Mouse (Mus musculus): ENCODE measurements around the gene Apold1. TPM values are rescaled to one million over a fixed set of nuclear protein-coding genes. Genes with fewer than 3 reads are reported as not detected.

The Apold1 gene
- 1 to 10 TPM; 7.0 to 8.2 TPM for total RNA-seq (2021)

GRCm38 (mm10) chr6:134981231-134982062, at the start of gene Apold1:
TSS of gene Apold1 (plus strand) at chr6:134981718.
- DNase-seq (ENCODE audit: low spot score), result peak; percentile 74
- intact Hi-C loops (cut with DNase I), result loop anchor here (1.0 kb wide), 1 partner anchor 53 kb away; no protein-coding TSS in a partner anchor

DNA sequence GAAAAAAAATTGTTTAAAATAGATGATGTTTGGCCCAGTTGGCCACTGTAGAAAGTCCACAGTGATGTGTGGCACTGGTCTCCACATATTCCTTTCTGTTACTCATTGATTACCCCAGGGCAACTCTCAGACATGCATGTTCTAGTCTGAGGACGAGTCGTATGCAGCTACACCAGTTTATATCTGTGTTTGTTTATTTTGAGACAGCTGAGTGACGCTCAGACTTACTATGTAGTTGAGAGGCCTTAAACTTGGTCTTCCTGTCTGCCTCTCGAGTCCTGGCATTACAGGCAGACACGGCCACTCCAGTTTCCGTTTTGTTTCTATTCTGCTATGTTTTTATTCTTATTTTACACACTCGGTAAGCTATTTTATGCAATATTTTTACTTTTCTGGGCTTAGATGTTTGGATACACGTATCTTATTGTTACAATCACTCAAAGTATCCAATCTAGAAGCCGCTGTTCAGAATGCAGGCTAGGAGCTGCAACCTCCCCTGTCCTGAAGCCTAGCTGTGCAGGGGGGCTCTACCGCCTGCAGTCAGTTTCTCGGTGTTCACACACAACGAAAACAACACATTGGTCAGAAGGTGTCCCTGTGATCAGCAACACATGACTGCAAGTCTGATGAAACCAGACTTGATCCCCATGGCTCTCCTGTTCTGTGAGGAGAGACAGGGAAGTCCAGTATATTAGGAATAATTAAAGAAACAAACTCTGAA, 48.9 kb upstream of the Apold1 start:
- no peak for DNase-seq (ENCODE audit: low spot score)
- intact Hi-C loops (cut with DNase I), result loop anchor here (2.0 kb wide), 1 partner anchor 16 kb away; no protein-coding TSS in a partner anchor

DNA sequence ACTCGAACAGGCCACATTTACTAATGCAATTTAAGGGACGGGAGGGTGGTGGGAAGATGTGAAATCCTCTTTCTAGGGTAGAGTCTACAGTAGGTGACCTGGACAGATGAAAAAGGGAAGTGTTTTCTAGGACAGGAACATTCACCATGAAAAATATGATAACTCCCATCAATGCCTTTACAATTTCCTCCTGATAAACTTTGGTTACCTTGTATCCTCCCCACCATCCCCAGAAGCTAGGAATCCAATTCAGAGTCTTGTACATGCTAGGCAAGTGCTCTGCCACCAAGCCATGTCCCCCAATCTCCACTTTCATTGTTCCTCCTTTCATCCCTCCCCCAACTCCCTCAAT, 48.3 kb upstream of the Apold1 start:
- intact Hi-C loops (cut with DNase I), result loop anchor here (2.0 kb wide), 1 partner anchor 16 kb away; no protein-coding TSS in a partner anchor
- DNase-seq (ENCODE audit: low spot score), result no peak

GRCm38 (mm10) chr6:134934305-134934704, 47.2 kb upstream of the Apold1 start:
- DNase-seq (ENCODE audit: low spot score), result no peak
- intact Hi-C loops (cut with DNase I), result no loop called here

DNA sequence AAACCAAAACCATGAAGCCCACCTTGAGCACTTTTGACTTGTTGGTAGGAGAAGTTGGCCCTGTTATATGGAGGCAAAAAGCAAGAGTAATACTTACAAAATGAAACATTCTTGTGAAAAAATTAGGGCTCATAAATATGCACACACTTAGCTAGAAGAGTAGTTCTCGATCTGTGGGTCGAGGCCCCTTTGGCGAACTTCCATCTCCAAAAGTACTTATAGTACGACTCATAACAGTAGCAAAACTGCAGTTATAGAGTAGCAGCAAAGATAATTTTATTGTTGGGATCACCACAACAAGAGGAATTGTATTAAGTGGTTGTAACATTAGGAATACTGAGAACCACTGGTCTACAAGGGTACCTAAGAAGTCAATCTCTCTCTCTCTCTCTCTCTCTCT, 41.7 kb upstream of the Apold1 start:
- no peak for DNase-seq (ENCODE audit: low spot score)
- intact Hi-C loops (cut with DNase I), result no loop called here

GRCm38 (mm10) chr6:134943759-134944407, 37.6 kb upstream of the Apold1 start:
- no peak for DNase-seq (ENCODE audit: low spot score)
- intact Hi-C loops (cut with DNase I), result no loop called here

DNA sequence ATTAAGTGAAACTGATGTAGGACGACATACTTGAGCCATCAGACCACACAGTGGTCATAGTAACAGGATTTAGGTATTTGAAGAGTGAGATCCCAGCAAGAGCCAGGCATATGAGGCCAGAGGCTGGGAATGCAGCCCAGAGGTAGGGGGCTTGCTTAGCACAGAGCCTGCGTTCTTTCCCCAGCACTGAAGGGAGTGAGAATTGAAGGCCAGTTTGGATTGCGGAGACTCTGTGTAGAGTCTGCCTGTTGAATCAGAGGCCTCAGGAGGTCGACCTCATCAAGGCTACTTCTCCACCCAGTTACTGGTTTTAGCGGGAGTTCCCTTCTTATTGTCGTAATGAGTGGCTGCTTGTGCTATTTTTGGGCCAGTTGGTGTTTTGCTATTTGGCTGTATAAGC, 35.5 kb upstream of the Apold1 start:
- intact Hi-C loops (cut with DNase I), result loop anchor here (2.0 to 5.0 kb wide), 3 partner anchors 49 to 287 kb away; partner anchors contain the start of gene Gpr19
- no peak for DNase-seq (ENCODE audit: low spot score)

- DNase-seq (ENCODE audit: low spot score), result no peak
- intact Hi-C loops (cut with DNase I), result loop anchor here (2.0 to 5.0 kb wide), 3 partner anchors 50 to 288 kb away; partner anchors contain the start of gene Gpr19
Observed at GRCm38 (mm10) chr6:134946858-134947257, 34.7 kb upstream of the Apold1 start.

DNA sequence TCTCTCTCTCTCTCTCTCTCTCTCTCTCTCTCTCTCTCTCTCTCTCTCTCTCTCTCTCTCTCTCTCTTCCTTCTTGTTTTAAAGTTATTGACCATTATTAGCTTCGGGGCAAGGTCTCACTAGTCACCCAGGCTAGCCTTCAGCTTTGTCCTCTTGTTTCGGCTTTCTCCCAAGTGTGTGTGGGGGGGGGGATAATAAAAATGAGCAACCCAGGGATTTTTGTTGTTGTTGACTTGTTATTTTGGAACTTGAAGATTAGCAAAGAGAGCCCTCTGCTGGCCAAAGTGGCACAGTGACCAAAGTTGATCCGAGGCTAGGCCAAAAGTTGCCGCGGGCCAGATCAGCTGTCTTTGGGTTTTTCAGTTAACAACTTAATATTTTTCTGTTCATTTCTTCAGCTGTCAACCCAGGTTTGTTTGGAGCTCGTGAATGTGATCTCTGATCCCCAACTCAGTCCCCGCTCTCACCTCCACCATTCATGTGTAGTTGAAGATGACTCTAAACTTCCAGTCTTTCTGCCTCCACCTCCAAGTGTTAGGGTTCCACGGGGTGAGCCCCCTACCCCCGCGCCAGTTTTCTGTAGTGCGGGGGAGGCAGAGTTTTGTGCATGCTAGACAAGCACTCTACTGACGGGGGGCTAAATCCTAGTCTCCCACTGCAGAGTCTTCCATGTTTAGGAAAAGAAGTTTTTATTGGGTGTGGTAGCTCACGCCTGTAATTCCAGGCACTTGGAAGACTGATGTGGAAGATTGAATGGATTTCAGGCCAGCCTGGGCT, 34.0 kb upstream of the Apold1 start:
- DNase-seq (ENCODE audit: low spot score), result peak; percentile 49
- intact Hi-C loops (cut with DNase I), result loop anchor here (2.0 to 5.0 kb wide), 3 partner anchors 50 to 289 kb away; partner anchors contain the start of gene Gpr19

DNA sequence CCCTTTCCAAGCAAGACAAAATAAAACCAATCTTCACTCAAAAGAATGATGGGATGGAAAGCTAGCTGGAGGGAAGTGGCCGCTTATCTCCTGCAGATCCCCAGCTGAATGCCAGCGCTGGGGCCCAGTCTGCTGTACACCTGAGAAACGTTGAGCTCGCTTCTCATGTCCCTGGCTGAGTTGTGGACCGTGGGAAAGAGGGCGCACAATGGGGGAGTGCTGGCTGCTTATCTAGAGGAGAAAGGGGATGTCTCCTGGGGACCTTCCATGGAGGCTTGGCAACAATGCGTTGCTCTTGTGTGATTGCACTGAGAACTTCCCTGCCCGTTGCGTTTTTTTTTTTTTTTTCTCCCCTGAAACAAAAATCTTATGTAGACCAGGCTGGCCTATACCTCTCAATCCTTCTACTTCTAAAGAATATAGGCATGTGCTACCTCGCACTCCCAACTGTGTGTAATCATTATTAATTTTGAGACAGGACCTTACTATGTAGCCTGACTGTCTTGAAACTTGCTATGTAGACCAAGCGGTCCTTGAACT, 32.9 kb upstream of the Apold1 start:
- no peak for DNase-seq (ENCODE audit: low spot score)

DNA sequence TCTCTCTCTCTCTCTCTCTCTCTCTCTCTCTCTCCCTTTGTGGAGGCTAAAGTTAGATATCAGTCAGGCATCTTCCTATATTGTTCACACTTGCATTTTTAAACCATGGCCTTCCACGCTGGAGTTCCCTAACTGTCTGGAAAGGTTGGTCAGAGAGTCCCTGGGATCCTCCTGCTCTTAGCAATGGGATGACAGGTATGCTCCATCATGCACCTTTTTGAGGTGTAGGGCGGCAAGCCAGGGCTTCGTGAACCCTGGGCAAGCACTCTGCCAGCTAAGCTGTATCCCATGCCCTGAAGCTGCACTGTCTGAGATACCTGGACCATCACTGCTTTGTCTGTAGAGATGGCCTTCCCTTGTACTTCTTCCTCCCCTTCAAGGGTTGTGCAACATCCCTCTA, 32.3 kb upstream of the Apold1 start:
- intact Hi-C loops (cut with DNase I), result loop anchor here (5.0 kb wide), 1 partner anchor 52 kb away; the partner anchor contains the start of gene Gpr19
- DNase-seq (ENCODE audit: low spot score), result no peak

More for the DNA sequence above, 32.9 kb upstream of the Apold1 start:
- intact Hi-C loops (cut with DNase I), result loop anchor here (5.0 kb wide), 1 partner anchor 51 kb away; the partner anchor contains the start of gene Gpr19

- no peak for DNase-seq (ENCODE audit: low spot score)
- intact Hi-C loops (cut with DNase I), result no loop called here
Observed at GRCm38 (mm10) chr6:134951364-134951763, 30.2 kb upstream of the Apold1 start.

- DNase-seq (ENCODE audit: low spot score), result no peak
- intact Hi-C loops (cut with DNase I), result no loop called here
Observed at GRCm38 (mm10) chr6:134953976-134954375, 27.5 kb upstream of the Apold1 start.

DNA sequence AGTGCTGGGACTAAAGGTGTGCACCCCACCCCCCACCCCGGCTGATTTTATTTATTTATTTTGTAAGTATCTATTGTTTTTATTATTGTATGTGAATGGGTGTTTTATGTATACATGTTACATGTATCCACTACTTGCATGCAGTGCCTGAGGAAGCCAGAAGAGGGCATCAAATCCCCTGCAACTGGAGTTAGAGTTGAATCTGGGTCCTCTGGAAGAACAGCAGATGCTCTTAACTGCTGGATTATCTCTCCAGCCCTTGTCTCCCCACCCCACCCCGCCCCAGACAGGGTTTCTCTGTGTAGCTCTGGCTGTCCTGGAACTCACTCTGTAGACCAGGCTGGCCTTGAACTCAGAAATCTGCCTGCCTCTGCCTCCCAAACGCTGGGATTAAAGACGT, 25.1 kb upstream of the Apold1 start:
- DNase-seq (ENCODE audit: low spot score), result no peak
- intact Hi-C loops (cut with DNase I), result no loop called here

- intact Hi-C loops (cut with DNase I), result no loop called here
- DNase-seq (ENCODE audit: low spot score), result no peak
Observed at GRCm38 (mm10) chr6:134961286-134961685, 20.2 kb upstream of the Apold1 start.

- DNase-seq (ENCODE audit: low spot score), result no peak
- intact Hi-C loops (cut with DNase I), result no loop called here
Observed at GRCm38 (mm10) chr6:134961858-134962517, 19.5 kb upstream of the Apold1 start.

DNA sequence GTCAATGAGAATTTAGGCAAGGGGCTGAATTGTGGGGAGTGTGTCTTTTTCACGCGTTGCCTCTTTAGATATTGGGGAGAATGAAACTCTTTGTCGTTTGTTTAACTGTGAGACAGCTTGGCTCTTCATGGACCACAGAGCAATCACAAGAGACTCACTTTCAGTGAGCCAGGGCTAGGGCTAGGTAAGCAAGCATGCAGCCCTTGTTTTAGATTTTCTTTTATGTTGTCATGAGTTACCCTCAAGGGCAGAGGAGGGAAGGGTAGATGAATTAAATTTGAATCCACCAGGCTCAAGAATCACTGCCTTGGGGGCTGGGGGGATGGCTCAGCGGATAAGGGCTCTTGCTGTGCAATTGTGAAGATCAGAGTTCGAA, 19.0 kb upstream of the Apold1 start:
- intact Hi-C loops (cut with DNase I), result no loop called here
- no peak for DNase-seq (ENCODE audit: low spot score)

DNA sequence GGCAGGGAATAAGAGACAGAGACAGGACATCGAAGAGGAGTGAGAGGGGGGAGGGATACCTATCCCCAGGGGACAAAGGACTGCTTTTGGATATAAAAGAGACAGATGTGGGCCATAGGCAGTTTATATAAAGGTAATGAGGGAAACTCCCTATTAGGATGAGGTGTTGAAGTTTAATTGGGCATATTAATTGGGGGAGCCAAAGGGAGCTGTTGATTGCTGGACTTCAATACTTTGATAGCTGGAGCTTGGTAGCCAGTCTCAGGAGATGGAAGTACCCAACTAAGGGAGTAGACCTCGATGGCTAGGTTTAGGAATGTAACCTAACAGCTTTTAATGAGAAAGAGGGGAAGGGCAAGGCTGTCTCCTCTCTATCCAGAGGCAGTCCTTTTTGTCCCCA, 17.6 kb upstream of the Apold1 start:
- no peak for DNase-seq (ENCODE audit: low spot score)
- intact Hi-C loops (cut with DNase I), result no loop called here

GRCm38 (mm10) chr6:134966681-134967080, 14.8 kb upstream of the Apold1 start:
- no peak for DNase-seq (ENCODE audit: low spot score)

More at GRCm38 (mm10) chr6:134966681-134967080, 14.8 kb upstream of the Apold1 start:
- intact Hi-C loops (cut with DNase I), result no loop called here

Data from heart, postnatal 25 days (tissue).